In the genomic region with DNA sequence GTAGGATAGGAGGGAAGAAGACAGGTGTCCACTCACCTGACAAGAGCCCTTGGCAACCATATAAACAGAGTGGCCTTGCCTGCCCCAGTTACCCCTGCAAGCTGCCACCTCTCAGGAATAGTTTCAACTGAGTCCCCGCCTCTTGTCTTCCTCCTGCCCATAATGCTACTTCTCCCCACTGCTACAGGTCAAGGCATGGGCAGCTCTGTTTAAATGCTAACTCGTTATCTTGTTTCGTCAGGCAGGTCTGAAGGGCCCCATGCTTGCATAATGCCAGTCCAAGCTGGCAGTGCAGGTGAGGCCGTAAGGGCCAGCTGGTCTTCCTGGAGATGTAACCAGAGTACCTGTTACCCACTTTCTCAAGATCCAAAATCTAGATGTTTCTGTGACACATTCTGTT, we compare ENCODE assay signal across 28 mouse cellular contexts. TPM values are rescaled to one million over a fixed set of nuclear protein-coding genes. Genes with fewer than 3 reads are reported as not detected.
A peak's percentile ranks its signal among the peaks of the same experiment; 100 is the strongest.
DNase-seq lines count a peak whose midpoint lies in the region; ATAC-seq and TF ChIP-seq lines count a peak whose summit lies in the region.
"Had no signal": no experiment of that assay in that cellular context is flagged by ENCODE, and none has a peak within 500 bp of the region (broad histone marks: within the 10 kb centered on the region; RNA-seq: fewer than 3 reads in every experiment).

No protein-coding gene starts in this region.

- H3K4me3 ChIP-seq in heart, embryonic 14.5 days (ENCODE audit: control insufficient read depth in 1 of 2, insufficient read depth in 1 of 2, low read depth in 1 of 2, low read length in 2 of 2): no peak overlapping the region
- no peak overlapping the region for H3K4me3 ChIP-seq in neural tube, embryonic 12.5 days
- no peak overlapping the region for H3K4me3 ChIP-seq in neural tube, embryonic 15.5 days (replicated peaks)
- no peak overlapping the region for H3K4me3 ChIP-seq in lung, postnatal 0 days (ENCODE audit: low read depth, low read length)
- H3K4me3 ChIP-seq: embryonic facial prominence, embryonic 10.5 days; embryonic facial prominence, embryonic 15.5 days; forebrain, embryonic 13.5 days; limb, embryonic 13.5 days had no signal

- TF ChIP-seq CTCF in lung, postnatal 0 days (IDR thresholded peaks at IDR 0.05): no peak

- ATAC-seq in heart, embryonic 14.5 days (ENCODE audit: insufficient number of reproducible peaks, insufficient read depth, low FRiP score, low read depth): no peak
- no peak for ATAC-seq in neural tube, embryonic 12.5 days (ENCODE audit: low FRiP score, low read depth)
- no peak for ATAC-seq in neural tube, embryonic 15.5 days (ENCODE audit: low FRiP score)
- ATAC-seq in lung, postnatal 0 days: peak; percentile 81
- ATAC-seq: activated CD4-positive, CD25-positive, alpha-beta regulatory T cell, adult 4 months; forebrain, embryonic 13.5 days had no signal

- no peaks in the 10 kb centered on the region for H3K9me3 ChIP-seq in heart, embryonic 14.5 days (ENCODE audit: control insufficient read depth, low read length)
- no peaks in the 10 kb centered on the region for H3K9me3 ChIP-seq in neural tube, embryonic 12.5 days
- no peaks in the 10 kb centered on the region for H3K9me3 ChIP-seq in neural tube, embryonic 15.5 days (replicated peaks)
- no peaks in the 10 kb centered on the region for H3K9me3 ChIP-seq in lung, postnatal 0 days (ENCODE audit: low read length)
- H3K9me3 ChIP-seq: embryonic facial prominence, embryonic 10.5 days; embryonic facial prominence, embryonic 15.5 days; forebrain, embryonic 13.5 days; limb, embryonic 13.5 days had no signal

- 64% methylated on average over 4 of the region's 4 CpGs for WGBS in heart, embryonic 14.5 days
- WGBS in neural tube, embryonic 12.5 days: 92% methylated on average over 4 of the region's 4 CpGs
- 86% methylated on average over 4 of the region's 4 CpGs for WGBS in neural tube, embryonic 15.5 days
- WGBS in lung, postnatal 0 days: 74% methylated on average over 4 of the region's 4 CpGs

- H3K27ac ChIP-seq in heart, embryonic 14.5 days (replicated peaks in 1 of 2; ENCODE audit: control insufficient read depth in 1 of 2, insufficient read depth in 1 of 2, low read depth in 2 of 2, low read length in 2 of 2): peak overlapping the region in 1 of 2 experiments; percentile 83; a peak in 2 of 4 replicates
- no peak overlapping the region for H3K27ac ChIP-seq in neural tube, embryonic 12.5 days
- H3K27ac ChIP-seq in neural tube, embryonic 15.5 days (replicated peaks): no peak overlapping the region
- H3K27ac ChIP-seq in lung, postnatal 0 days (ENCODE audit: low read length): no peak overlapping the region
- H3K27ac ChIP-seq: embryonic facial prominence, embryonic 10.5 days; embryonic facial prominence, embryonic 15.5 days; forebrain, embryonic 13.5 days; hindbrain, embryonic 14.5 days; limb, embryonic 13.5 days; macrophage had no signal

- no peak for TF ChIP-seq EP300 in lung, postnatal 0 days (IDR thresholded peaks at IDR 0.05)

- no peak overlapping the region for H3K4me2 ChIP-seq in heart, embryonic 14.5 days (ENCODE audit: low read length)
- H3K4me2 ChIP-seq in neural tube, embryonic 12.5 days (replicated peaks): no peak overlapping the region
- no peak overlapping the region for H3K4me2 ChIP-seq in neural tube, embryonic 15.5 days
- no peak overlapping the region for H3K4me2 ChIP-seq in lung, postnatal 0 days (replicated peaks; ENCODE audit: low read depth, low read length)
- H3K4me2 ChIP-seq: embryonic facial prominence, embryonic 15.5 days; forebrain, embryonic 13.5 days; hindbrain, embryonic 14.5 days; limb, embryonic 13.5 days; liver, embryonic 11.5 days had no signal

- DNase-seq in heart, adult 9 months (ENCODE audit: low spot score in 2 of 2): no peak
- DNase-seq in lung, postnatal 0 days (ENCODE audit: low spot score): peak; percentile 73
- DNase-seq in lung, postnatal 36 days: peak; percentile 80
- DNase-seq in right cerebral cortex, postnatal 10 days (ENCODE audit: low spot score in 2 of 2): no peak
- no peak for DNase-seq in Muller cell, postnatal 12 days (ENCODE audit: inconsistent ontology term)
- DNase-seq: adrenal gland, adult 2 months; adrenal gland, postnatal 36 days; B cell, adult 2 months; cerebellum, adult 2 months; cerebellum, postnatal 25 days; gastrocnemius, postnatal 14 days; kidney, adult 2 months; kidney, postnatal 36 days; midbrain, embryonic 14.5 days; spleen, adult 18-20 months; thymus, adult 18-20 months; thymus, postnatal 25 days had no signal

- H3K36me3 ChIP-seq in heart, embryonic 14.5 days (ENCODE audit: control insufficient read depth, insufficient read depth, low read length): peaks cover 57% of the 10 kb centered on the region
- peaks cover 40% of the 10 kb centered on the region for H3K36me3 ChIP-seq in neural tube, embryonic 12.5 days
- H3K36me3 ChIP-seq in neural tube, embryonic 15.5 days: peaks cover 19% of the 10 kb centered on the region; the same call in 1 of the 2 replicates
- H3K36me3 ChIP-seq in lung, postnatal 0 days (ENCODE audit: insufficient read depth, low read length): peaks cover 8% of the 10 kb centered on the region; the same call in 1 of the 2 replicates

- H3K4me1 ChIP-seq in heart, embryonic 14.5 days (ENCODE audit: control insufficient read depth in 2 of 2, insufficient read depth in 2 of 2, low read length in 2 of 2): peaks cover 39 to 90% of the 10 kb centered on the region in 2 experiments
- H3K4me1 ChIP-seq in neural tube, embryonic 12.5 days: peaks cover 45% of the 10 kb centered on the region
- H3K4me1 ChIP-seq in neural tube, embryonic 15.5 days: peaks cover 95% of the 10 kb centered on the region
- peaks cover 6% of the 10 kb centered on the region; the same call in 1 of the 2 replicates for H3K4me1 ChIP-seq in lung, postnatal 0 days (ENCODE audit: insufficient read depth, low read depth, low read length)

- H3K27me3 ChIP-seq in heart, embryonic 14.5 days (ENCODE audit: control insufficient read depth, insufficient read depth, low read length): no peaks in the 10 kb centered on the region
- H3K27me3 ChIP-seq in neural tube, embryonic 12.5 days (replicated peaks): no peaks in the 10 kb centered on the region
- H3K27me3 ChIP-seq in neural tube, embryonic 15.5 days (replicated peaks): no peaks in the 10 kb centered on the region
- H3K27me3 ChIP-seq in lung, postnatal 0 days (replicated peaks; ENCODE audit: insufficient read depth, low read length): no peaks in the 10 kb centered on the region
- H3K27me3 ChIP-seq: embryonic facial prominence, embryonic 15.5 days; forebrain, embryonic 13.5 days; limb, embryonic 13.5 days had no signal

- H3K9ac ChIP-seq in heart, embryonic 14.5 days (ENCODE audit: low read length): peak overlapping the region; percentile 27; the same call in 1 of the 2 replicates
- peak overlapping the region; percentile 8; the same call in 1 of the 2 replicates for H3K9ac ChIP-seq in neural tube, embryonic 12.5 days
- H3K9ac ChIP-seq in neural tube, embryonic 15.5 days (replicated peaks): no peak overlapping the region
- no peak overlapping the region for H3K9ac ChIP-seq in lung, postnatal 0 days (replicated peaks; ENCODE audit: low read depth)
- H3K9ac ChIP-seq: embryonic facial prominence, embryonic 15.5 days; forebrain, embryonic 13.5 days; hindbrain, embryonic 14.5 days; limb, embryonic 13.5 days had no signal

RNA-seq across cellular contexts. Expression of gene Rai1, which starts 41.4 kb away (rescaled TPM):
- 17.3 and 19.0 TPM in 2 replicates for polyA plus RNA-seq in heart, embryonic 14.5 days (2014; fragmentation: Nextera tagmentation; extraction: Ambion mirVana)
- 34.0 and 35.6 TPM in 2 replicates for polyA plus RNA-seq in neural tube, embryonic 12.5 days (2016; fragmentation: Nextera tagmentation; extraction: Ambion mirVana)
- polyA plus RNA-seq in neural tube, embryonic 15.5 days (2015; fragmentation: Nextera tagmentation; extraction: Ambion mirVana): 26.5 and 27.4 TPM in 2 replicates
- polyA plus RNA-seq in lung, postnatal 0 days (2015; fragmentation: Nextera tagmentation; extraction: Ambion mirVana): 13.5 and 16.2 TPM in 2 replicates

Comparison
In these comparisons a context has a peak if more than half of its experiments do, and no peak if none do; other contexts are left out.
1. H3K9ac ChIP-seq: peak in heart, embryonic 14.5 days (single experiment) and neural tube, embryonic 12.5 days (single experiment); none in neural tube, embryonic 15.5 days (single experiment) and lung, postnatal 0 days (single experiment).
2. DNase-seq: peak in lung, postnatal 0 days (single experiment) and lung, postnatal 36 days (single experiment); none in heart, adult 9 months (0 of 2), right cerebral cortex, postnatal 10 days (0 of 2) and Muller cell, postnatal 12 days (single experiment).